Mouse (Mus musculus) activated CD4-positive, CD25-positive, alpha-beta regulatory T cell (primary cell): Measurements from ENCODE around the gene Rarres2. TPM values are rescaled to one million over a fixed set of nuclear protein-coding genes. Genes with fewer than 3 reads are reported as not detected.

Source experiments
- polyA plus RNA-seq, 2 experiments: library from polyadenylated mRNA; unstranded; fragments of 100-300 nt; shearing (Covaris generic); gene quantifications; one replicate each; pipeline ENCODE4 v1.2.1; 2017

The Rarres2 gene
- polyA plus RNA-seq: not detected

DNA sequence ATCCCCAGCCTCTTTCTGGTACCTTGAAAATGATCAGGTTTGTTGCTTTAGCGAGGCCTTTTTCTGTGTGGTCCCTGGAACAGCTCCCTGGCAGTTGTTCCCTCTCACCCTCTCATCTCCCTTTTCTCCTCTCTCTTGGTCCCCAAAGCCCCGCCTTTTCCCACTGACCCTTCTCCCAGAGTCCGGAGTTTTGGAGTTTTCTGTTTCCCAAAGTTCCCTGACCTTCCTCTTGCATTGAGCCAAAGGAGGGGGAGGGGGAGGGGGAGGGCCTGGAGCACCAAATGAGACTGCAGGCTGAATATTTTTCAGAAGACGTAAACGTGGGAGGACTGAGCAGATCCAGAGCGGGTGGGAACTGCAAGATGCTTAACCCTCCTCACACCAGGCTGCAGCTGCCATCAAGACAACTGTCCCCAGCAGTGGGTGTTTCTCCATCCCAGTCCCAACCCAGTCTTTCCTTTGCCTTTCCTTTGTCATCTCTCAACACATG lies at the start of gene Rarres2:
Rarres2 (minus strand) TSS at position 218 of the 490 bp plus-strand sequence.

DNA sequence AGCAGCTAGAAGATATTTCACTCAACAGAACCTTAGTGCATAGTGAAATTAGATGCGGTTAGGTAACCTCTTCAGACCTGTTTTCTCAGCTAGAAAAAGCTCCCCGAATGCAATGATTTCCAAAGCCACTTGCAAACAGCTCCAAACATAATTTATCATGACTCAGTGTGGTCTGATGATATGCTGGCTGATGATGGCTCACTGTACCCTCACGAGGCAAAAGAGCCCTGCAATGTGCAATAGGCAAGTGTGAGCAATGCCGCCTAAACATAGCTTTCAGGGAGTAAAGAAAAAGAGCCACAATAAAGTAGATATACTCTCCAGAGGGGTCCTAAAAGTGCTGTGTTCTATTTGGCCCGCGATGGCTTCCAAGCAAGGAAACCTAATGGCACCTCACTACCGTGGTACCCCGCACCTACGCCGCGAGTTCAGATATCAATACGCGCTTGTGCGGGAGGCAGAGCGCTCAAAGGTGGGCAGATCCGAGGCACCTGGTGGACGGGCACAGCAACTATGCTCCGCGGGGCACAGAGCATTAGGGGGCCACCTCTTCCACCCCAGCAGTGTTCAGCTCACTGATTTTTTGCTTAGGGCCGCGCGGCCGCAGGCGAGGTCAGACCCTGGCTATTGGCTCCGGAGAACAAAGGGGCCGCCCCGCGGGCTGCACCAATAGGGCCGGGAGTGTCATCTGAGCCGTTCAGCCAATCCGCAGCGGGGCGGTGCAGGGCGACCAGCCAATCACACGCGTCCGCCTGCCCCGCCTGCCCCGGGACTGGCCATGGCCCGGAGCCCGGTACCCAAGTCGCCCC lies 28.9 kb upstream of the Rarres2 start, which contains the start of gene Zfp775:
Zfp775 (plus strand) TSS at position 793 of the 809 bp plus-strand sequence.

GRCm38 (mm10) chr6:48593158-48594042 lies 20.8 kb upstream of the Rarres2 start, which contains the start of the genes Repin1 and Gm44965:
Gene Repin1, plus strand, starts transcription at chr6:48593883.
Gene Gm44965, plus strand, starts transcription at chr6:48593941.

DNA sequence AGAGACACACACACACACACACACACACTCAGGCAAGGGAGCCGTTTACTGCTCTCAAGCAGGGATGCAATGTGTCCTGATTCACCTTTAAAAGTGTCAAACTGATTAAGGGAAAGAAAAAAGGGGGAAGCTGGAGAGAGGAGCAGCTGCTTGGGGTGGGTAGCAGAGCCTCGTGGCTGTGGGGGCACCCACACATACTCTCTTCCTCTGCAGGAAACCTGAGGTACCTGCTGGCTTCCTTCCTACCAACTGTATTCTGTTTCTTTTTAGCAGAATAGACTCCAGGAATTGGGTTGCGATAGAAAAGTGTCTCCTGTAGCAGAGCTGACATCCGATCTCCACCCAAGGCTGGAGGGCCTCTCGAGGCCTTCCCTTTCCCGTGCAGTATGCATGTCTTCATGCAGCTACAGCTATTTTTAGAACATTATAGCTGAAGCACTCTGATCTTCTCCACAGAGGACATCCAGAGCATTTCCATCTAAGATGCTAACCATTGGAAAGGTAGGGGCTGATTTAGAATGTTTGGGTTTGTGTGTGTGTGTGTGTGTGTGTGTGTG lies 16.7 kb upstream of the Rarres2 start, which contains the start of gene Gm45021:
Gm45021 (plus strand) TSS at position 417 of the 557 bp plus-strand sequence.

DNA sequence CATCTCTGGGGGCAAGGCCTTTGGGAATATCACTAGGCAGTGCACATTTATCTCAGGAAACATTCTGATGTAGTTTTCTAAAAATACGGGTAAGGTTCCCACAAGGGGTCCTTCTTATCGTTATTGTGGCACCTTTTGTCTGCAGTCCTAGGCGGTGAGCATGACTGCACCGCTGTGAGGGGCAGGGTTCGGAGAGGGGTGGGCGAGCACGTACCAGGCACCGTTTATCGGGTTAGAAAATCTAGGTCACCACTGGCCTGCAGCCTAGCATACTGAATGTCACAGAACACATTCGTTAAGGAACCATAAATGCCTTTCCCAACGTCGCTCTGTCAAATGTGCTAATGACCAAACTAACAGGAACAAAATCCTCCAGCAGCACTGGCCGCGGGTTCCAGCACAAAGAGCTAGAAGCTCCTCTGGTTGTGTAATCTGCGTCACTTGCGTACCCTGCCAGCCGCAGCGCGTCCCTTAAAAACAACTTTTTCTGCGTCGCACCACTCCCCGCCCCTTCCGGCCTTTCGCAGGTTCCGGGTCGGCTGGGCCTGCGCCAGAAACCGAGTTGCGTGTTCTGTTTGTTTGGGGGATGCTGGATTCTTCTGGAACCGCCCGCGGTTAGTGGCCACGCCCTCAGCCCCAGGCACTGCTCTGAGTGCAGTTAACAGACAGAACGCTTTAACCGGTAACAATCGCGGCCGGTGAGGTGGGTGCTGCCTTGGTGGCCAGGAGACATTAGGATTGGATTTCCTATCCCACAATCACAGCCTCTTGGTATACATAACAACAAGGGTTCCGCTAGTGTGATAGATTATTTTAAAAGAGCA lies 18.1 kb downstream of the Rarres2 start, which contains the start of gene Lrrc61:
Lrrc61 (plus strand) TSS at position 517 of the 824 bp plus-strand sequence.

GRCm38 (mm10) chr6:48537105-48537954 lies 35.3 kb downstream of the Rarres2 start, which contains the start of gene Atp6v0e2:
Gene Atp6v0e2, plus strand, starts transcription at chr6:48537615.

Other genes with a start within 250 kb of the Rarres2 start
- 10 to 100 TPM; 15.5 to 18.2 TPM for gene Krba1, start 177.2 kb downstream of the Rarres2 start, polyA plus RNA-seq
- 10 to 100 TPM; 22.8 to 30.4 TPM for gene Zfp467, start 127.0 kb downstream of the Rarres2 start, polyA plus RNA-seq
- under 1 TPM; 0.14 TPM for gene Sspo, start 124.6 kb downstream of the Rarres2 start, polyA plus RNA-seq
- under 1 TPM in 1 of 2 experiments, not detected in 1; 0.48 TPM for gene Atp6v0e2, start 35.2 kb downstream of the Rarres2 start, polyA plus RNA-seq
- gene Lrrc61, start 18.0 kb downstream of the Rarres2 start, polyA plus RNA-seq: 10 to 100 TPM; 25.9 to 45.8 TPM
- gene Gm45021, start 16.8 kb upstream of the Rarres2 start, polyA plus RNA-seq: under 1 TPM in 1 of 2 experiments, not detected in 1; 0.66 TPM
- gene Repin1, start 21.1 kb upstream of the Rarres2 start, polyA plus RNA-seq: 1 to 10 TPM; 3.7 to 3.9 TPM
- not detected for gene Gm44965, start 21.2 kb upstream of the Rarres2 start, polyA plus RNA-seq
- 1 to 10 TPM; 5.0 to 6.3 TPM for gene Zfp775, start 29.3 kb upstream of the Rarres2 start, polyA plus RNA-seq
- 1 to 10 TPM; 1.9 to 3.2 TPM for gene AI854703, start 54.0 kb upstream of the Rarres2 start, polyA plus RNA-seq
- gene Gimap8, start 74.4 kb upstream of the Rarres2 start, polyA plus RNA-seq: 100 to 1,000 TPM in 1 of 2 experiments, 10 to 100 TPM in 1; 70.0 to 140 TPM
- 100 to 1,000 TPM; 214 to 248 TPM for gene Gimap9, start 103.3 kb upstream of the Rarres2 start, polyA plus RNA-seq
- gene Gimap4, start 111.8 kb upstream of the Rarres2 start, polyA plus RNA-seq: 1,000 to 10,000 TPM; 1,333 to 1,797 TPM
- 100 to 1,000 TPM; 817 to 869 TPM for gene Gimap6, start 135.4 kb upstream of the Rarres2 start, polyA plus RNA-seq
- gene Gm28053, start 145.8 kb upstream of the Rarres2 start, polyA plus RNA-seq: 10 to 100 TPM; 17.3 to 28.7 TPM
- gene Gimap7, start 145.8 kb upstream of the Rarres2 start, polyA plus RNA-seq: 100 to 1,000 TPM; 203 to 540 TPM
- 100 to 1,000 TPM; 503 to 521 TPM for gene Gimap1, start 166.3 kb upstream of the Rarres2 start, polyA plus RNA-seq
- gene Gimap5, start 173.4 kb upstream of the Rarres2 start, polyA plus RNA-seq: 100 to 1,000 TPM; 206 to 224 TPM
- 1,000 to 10,000 TPM; 1,187 to 1,607 TPM for gene Gimap3, start 198.1 kb upstream of the Rarres2 start, polyA plus RNA-seq